Mouse (Mus musculus): ENCODE measurements around the gene Kdm2a.
"Not testable (repeated sequence)": the region's sequence is repeated elsewhere in the genome, so short reads cannot be mapped to it uniquely, and the experiment has no call there.

Gene Kdm2a

GRCm38 (mm10) chr19:4414631-4415030, 16.5 kb upstream of the Kdm2a start:
- no peak for DNase-seq

- no peak for DNase-seq
Measured at GRCm38 (mm10) chr19:4409062-4409461, 11.0 kb upstream of the Kdm2a start.

GRCm38 (mm10) chr19:4404840-4405239, 6.8 kb upstream of the Kdm2a start:
- DNase-seq = no peak

DNA sequence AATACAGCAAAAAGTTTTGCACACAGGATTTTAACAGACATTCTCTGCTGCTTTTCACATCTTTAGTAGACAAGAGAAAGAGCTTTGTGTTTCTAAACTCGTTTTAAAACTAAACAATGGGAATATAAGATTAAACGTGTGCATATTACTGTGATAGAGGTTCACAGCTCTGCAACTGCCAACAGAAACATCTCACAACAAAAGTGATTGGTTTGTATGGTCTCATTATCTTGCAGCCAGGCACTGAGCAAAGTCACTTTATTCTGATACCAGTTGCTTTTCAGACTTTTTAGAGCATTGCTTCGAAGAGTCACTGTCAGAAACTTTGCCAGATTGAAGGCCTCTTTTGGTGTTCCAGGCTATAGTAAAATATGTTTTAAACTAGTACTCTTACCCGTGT, 874 bp upstream of the Kdm2a start:
- no peak for DNase-seq

DNA sequence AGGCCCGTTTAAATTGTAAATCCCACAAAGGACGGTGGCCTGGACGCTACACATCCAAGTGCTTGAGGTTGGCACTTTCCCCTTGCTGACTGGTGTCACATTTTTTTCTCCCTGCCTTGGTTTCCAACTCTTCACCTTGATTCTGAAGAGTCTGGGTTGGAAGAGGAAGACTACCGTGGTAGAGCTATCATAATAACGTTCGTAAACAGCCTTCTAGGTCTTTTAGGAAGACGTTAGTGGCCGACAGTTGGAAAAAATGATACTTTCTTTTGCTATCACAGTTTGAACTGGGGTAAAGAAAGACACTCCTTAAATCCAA, 504 bp upstream of the Kdm2a start:
- DNase-seq = peak; percentile 49

GRCm38 (mm10) chr19:4396998-4397797, 887 bp downstream of the Kdm2a start:
- DNase-seq = peak; percentile 97

DNA sequence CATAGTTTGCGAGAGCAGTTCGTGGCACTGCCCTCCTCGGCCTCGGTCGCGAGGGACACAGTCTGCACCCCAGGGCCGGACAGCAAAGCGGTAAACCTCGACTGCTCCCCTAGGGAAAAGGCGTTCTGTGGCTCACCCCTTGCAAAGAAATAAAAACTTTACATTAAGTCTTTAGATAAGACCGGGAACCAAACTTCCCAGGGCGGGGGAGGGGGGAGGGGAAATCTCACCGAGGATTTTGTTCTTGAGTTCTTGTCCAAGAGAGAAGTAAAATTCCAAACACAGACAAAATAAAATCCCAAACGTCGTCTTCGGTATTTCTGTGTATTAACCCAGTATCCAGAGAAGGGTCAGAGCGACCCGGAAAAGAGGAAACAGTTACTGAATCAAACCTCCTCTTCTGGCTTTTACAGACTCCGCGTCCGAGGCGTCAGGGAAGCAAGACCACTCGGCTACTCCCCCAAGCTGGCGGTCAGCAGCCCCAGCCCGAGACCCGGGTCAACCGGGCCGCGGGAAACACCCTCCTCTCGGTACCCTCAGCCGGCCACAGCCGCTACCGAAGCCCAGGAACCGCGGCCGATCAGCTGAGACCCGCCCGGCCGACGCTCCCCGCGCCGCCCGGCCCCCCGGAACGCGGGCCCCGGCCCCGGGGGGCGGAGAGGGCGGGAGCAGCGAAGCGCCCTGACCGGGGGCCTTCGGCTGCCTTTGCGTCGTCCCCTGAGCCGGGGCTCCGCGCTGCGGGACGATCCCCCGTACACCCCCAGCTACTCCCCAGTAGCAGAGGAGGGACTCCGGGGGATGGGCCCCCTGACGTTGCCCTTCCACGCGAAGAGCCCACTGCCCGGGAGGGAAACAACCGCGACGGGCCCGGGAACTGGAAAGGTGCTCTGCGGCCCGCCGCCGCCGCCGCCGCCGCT, 1.7 kb downstream of the Kdm2a start:
- DNase-seq = peak; percentile 43

DNA sequence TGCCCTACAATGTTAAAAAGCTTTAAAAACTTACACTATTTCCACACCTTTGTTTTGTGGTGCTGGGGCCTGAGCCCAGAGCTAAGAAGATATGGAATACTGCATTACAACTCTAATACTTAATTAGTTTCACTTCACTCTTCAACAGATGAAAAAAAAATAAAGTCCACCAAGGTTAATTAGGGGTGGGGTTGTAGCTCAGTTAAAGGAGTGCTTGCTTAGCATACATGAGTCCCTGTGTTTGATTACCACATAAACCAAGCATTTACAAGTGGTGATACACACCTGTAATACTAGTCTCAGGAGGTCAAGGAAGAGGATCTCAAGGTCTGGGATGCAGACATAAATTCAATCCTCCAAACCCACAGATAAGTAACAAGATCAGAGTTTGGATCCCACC, 10.8 kb downstream of the Kdm2a start:
- no peak for DNase-seq

DNA sequence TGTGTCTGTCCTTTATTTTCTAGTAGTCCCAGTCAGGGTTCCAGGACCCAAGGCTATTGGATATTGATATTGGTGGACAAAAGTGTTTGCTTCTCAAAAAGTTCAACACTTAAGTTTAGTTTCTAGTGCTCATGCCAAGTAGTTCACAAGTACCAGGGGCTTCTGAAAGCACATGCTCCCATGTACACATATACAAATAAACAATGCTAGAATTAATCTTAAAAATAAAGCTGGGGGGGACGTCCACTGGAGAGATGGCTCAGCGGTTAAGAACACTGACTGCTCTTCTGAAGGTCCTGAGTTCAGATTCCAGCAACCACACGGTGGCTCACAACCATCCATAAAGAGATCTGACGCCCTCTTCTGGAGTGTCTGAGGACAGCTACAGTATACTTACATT, 13.1 kb downstream of the Kdm2a start:
- no peak for DNase-seq

DNA sequence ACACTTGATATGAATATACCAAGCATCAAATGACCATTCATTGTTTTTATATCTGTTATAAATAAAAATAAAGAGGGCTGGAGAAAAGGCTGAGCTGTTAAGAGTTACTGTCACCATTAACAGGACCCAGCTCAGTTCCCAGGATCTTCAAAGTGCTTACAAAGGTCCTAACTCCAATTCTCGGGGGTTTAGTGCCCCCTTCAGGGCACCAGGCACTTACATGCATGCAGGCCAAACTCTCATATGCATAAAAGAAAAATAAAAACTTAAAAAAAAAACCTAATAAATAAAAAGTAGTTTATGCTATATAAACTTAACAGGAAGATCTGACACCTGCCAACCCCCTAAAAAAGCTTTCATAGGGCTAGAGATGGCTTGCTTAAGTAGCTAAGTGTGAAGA, 13.8 kb downstream of the Kdm2a start:
- DNase-seq = no peak

DNA sequence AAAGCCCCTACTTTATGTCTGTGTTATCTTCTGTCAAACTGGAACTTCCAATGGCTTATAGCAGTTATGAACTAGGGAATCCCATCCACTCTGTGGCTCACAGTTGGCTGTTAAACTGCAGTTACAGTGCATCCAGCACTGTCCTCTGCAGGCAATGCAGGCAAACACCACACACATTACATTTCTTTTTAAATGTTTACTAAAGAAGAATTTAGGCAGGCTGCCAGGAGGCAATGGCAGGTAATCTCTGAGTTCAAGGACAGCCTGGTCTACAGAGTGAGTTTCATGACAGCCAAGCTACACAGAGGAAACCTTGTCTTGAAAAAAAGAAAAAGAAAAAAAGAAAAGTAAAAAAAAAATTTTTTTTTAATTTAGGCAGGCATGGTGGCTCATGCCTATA, 14.8 kb downstream of the Kdm2a start:
- DNase-seq = no peak

DNA sequence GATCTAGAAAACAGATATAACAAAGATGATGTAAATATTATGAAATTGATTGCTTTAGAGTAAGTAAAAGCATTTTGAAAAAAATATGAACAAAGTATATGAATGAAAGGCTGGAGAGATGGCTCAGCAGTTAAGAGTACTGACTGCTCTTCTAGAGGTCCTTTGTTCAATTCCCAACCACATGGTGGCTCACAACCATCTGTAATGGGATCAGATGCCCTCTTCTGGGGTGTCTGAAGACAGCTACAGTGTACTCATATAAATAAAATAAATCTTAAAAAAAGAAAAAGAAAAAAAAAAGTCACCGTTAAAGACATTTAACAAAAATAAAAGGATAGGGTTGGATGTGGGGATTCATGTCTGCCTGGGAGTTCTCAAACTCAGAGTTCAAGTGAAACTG, 15.8 kb downstream of the Kdm2a start:
- DNase-seq = not testable (repeated sequence)

GRCm38 (mm10) chr19:4370656-4371055, 27.4 kb downstream of the Kdm2a start:
- DNase-seq = no peak

- no peak for DNase-seq
Measured at GRCm38 (mm10) chr19:4370254-4370653, 27.8 kb downstream of the Kdm2a start.

- DNase-seq = no peak
Measured at GRCm38 (mm10) chr19:4349455-4349854, 48.6 kb downstream of the Kdm2a start.

DNA sequence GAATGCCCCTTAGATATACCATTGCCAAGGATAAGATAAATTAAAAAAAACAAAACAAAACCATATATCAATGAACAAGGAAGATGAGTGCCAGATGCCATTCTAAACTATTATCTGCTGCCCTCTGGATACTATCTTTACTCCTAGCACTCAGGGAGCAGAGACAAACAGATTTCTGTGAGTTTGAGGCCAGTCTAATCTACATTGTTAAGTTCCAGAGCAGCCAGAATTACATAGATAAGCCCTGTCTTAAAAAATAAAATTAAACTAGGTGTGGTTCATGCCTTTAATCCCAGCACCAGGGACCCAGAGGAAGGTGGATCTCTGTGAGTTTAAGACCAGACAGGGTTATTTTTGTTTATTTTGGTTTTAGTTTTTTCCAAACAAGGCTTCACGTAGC, 51.6 kb downstream of the Kdm2a start:
- DNase-seq = no peak

GRCm38 (mm10) chr19:4338162-4338561, 59.9 kb downstream of the Kdm2a start:
- DNase-seq = peak; percentile 88

GRCm38 (mm10) chr19:4333791-4334190, 64.3 kb downstream of the Kdm2a start:
- peak; percentile 97 for DNase-seq

GRCm38 (mm10) chr19:4333100-4333775, 64.8 kb downstream of the Kdm2a start:
- DNase-seq = no peak

GRCm38 (mm10) chr19:4332653-4333052, 65.4 kb downstream of the Kdm2a start:
- peak; percentile 72 for DNase-seq

DNA sequence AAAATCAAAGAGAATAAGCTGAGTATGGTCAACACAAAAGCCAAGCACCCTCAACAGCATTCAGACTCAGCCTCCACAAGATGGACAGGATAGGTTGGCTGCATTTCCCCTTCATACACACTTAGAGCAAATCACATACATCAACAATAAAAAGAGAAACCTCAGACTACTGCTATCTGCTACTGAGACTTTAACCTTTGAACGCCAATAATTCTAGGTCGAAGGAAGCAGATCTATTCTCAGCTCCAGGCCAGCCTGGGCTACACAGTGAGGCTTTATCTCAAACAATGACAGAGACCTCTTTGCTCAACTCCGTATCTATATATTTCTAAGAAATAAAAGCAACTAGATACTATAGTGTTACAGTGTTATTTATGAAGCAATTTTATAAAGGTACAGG, 66.8 kb downstream of the Kdm2a start:
- no peak for DNase-seq

GRCm38 (mm10) chr19:4330603-4331002, 67.5 kb downstream of the Kdm2a start:
- no peak for DNase-seq

- DNase-seq = no peak
Measured at GRCm38 (mm10) chr19:4328737-4329304, 69.3 kb downstream of the Kdm2a start.
